Mouse (Mus musculus) small intestine, adult 2 months (tissue): ENCODE data around the gene Lrrc4c.

Experiments
- CTCF ChIP-seq: fragments of 200-500 bp; IDR thresholded peaks from 2 replicates; pipeline ENCODE4 v1.5.1; 2012; ENCODE audit warnings: low read depth, mild to moderate bottlenecking, control low read depth, inconsistent platforms, low read length, moderate library complexity, mixed read lengths; ENCODE audit not compliant: insufficient replicate concordance, insufficient read length; ENCODE audit errors: extremely low read depth
- POLR2A ChIP-seq: fragments of 200-500 bp; IDR thresholded peaks from 2 replicates; pipeline ENCODE4 v1.6.1; 2012; ENCODE audit warnings: low read depth, mild to moderate bottlenecking, control low read depth, inconsistent platforms, low read length, moderate library complexity

- TF ChIP-seq CTCF (no peak), POLR2A (no peak)
Observed at GRCm38 (mm10) chr2:96755066-96755465, 437.1 kb downstream of the Lrrc4c start.
